ENCODE assay signal across 10 mouse cellular contexts in the genomic region with DNA sequence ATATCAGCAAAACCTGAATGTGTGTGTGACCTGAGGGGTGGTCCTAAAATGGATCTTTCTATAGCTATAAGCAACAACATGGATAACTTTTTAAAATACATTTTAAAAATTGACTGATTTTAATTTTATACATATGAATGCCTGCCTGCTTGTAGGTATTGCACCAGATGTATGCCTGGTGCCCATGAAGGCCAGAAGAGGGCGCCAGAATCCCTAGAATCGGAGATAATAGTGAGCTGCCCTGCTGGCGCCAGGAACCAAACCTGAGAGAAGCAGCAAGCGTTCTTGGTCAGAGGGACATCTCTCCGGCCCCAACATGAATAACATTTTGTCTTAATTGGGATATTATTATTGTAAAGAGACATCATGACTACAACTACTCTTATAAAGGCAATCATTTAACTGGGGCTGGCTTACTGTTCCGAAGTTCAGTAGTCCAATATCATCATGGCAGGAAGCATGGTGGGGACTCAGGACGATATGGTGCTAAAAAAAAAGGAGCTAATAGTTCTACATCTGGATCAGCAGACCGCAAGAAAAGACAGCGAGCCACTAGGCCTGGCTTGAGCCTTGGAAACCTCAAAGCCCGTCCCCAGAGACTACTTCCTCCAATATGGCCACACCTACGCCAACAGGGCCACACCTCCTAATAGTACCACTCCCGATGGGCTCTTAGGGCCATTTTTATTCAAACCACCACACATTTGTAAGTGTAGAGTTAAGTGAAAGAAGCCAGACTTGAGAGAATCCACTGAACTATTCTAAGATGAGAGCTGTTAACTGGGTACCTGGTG. TPM values are rescaled to one million over a fixed set of nuclear protein-coding genes. Genes with fewer than 3 reads are reported as not detected.
DNase-seq lines count a peak whose midpoint lies in the region; ATAC-seq and TF ChIP-seq lines count a peak whose summit lies in the region.
"Had no signal": no experiment of that assay in that cellular context is flagged by ENCODE, and none has a peak within 500 bp of the region (broad histone marks: within the 10 kb centered on the region; RNA-seq: fewer than 3 reads in every experiment).

No protein-coding gene starts in this region.

- DNase-seq in forebrain, embryonic 10.5 days (ENCODE audit: extremely low spot score, low spot score), result peak; percentile 47
- peak; percentile 90 for DNase-seq in midbrain, embryonic 11.5 days (ENCODE audit: low spot score, missing footprints)
- DNase-seq in liver, adult 2 months (ENCODE audit: extremely low read depth, low read depth, low spot score), result peak; percentile 46
- DNase-seq in stomach, postnatal 0 days (ENCODE audit: low spot score), result peak; percentile 43
- DNase-seq in layer of hippocampus, postnatal 36 days, result no peak

- H3K36me3 ChIP-seq in forebrain, embryonic 10.5 days (replicated peaks), result no peaks in the 10 kb centered on the region
- no peaks in the 10 kb centered on the region for H3K36me3 ChIP-seq in forebrain, embryonic 12.5 days (replicated peaks)
- no peaks in the 10 kb centered on the region for H3K36me3 ChIP-seq in midbrain, embryonic 11.5 days (ENCODE audit: control insufficient read depth, insufficient read depth, low read length)
- no peaks in the 10 kb centered on the region for H3K36me3 ChIP-seq in midbrain, embryonic 15.5 days (replicated peaks)
- H3K36me3 ChIP-seq in liver, adult 2 months (ENCODE audit: control insufficient read depth, insufficient read depth, low read length), result no peaks in the 10 kb centered on the region
- H3K36me3 ChIP-seq in stomach, postnatal 0 days (ENCODE audit: control insufficient read depth, insufficient read depth, low read length), result no peaks in the 10 kb centered on the region
- H3K36me3 ChIP-seq: embryonic facial prominence, embryonic 12.5 days had no signal

- H3K4me3 ChIP-seq in forebrain, embryonic 10.5 days, result no peak overlapping the region
- no peak overlapping the region for H3K4me3 ChIP-seq in forebrain, embryonic 12.5 days (replicated peaks)
- no peak overlapping the region for H3K4me3 ChIP-seq in midbrain, embryonic 11.5 days (ENCODE audit: low read depth, low read length)
- H3K4me3 ChIP-seq in midbrain, embryonic 15.5 days, result no peak overlapping the region
- no peak overlapping the region for H3K4me3 ChIP-seq in bone marrow macrophage, adult 2 months (ENCODE audit: insufficient read depth, low read length)
- H3K4me3 ChIP-seq in liver, adult 2 months (ENCODE audit: insufficient read depth, low read depth, low read length), result no peak overlapping the region
- H3K4me3 ChIP-seq in stomach, postnatal 0 days (ENCODE audit: low read depth, low read length), result no peak overlapping the region
- H3K4me3 ChIP-seq: embryonic facial prominence, embryonic 12.5 days had no signal

- TF ChIP-seq POLR2A in bone marrow macrophage, adult 2 months (IDR thresholded peaks at IDR 0.05; ENCODE audit: borderline replicate concordance, low read depth, low read length), result no peak
- TF ChIP-seq POLR2A in liver, adult 2 months (IDR thresholded peaks at IDR 0.05; ENCODE audit: extremely low read depth, insufficient read depth, low read length), result no peak

- no peaks in the 10 kb centered on the region for H3K9me3 ChIP-seq in forebrain, embryonic 10.5 days
- H3K9me3 ChIP-seq in forebrain, embryonic 12.5 days, result no peaks in the 10 kb centered on the region
- H3K9me3 ChIP-seq in midbrain, embryonic 11.5 days (ENCODE audit: control insufficient read depth, low read length), result no peaks in the 10 kb centered on the region
- no peaks in the 10 kb centered on the region for H3K9me3 ChIP-seq in midbrain, embryonic 15.5 days
- H3K9me3 ChIP-seq in stomach, postnatal 0 days (ENCODE audit: control insufficient read depth, low read length), result no peaks in the 10 kb centered on the region
- H3K9me3 ChIP-seq: embryonic facial prominence, embryonic 12.5 days had no signal

- H3K4me2 ChIP-seq in forebrain, embryonic 12.5 days, result no peak overlapping the region
- H3K4me2 ChIP-seq in midbrain, embryonic 11.5 days, result no peak overlapping the region
- no peak overlapping the region for H3K4me2 ChIP-seq in midbrain, embryonic 15.5 days
- H3K4me2 ChIP-seq in stomach, postnatal 0 days (replicated peaks; ENCODE audit: low read depth), result no peak overlapping the region
- H3K4me2 ChIP-seq: embryonic facial prominence, embryonic 12.5 days had no signal

- H3K79me2 ChIP-seq in liver, adult 2 months (ENCODE audit: control insufficient read depth, insufficient read depth, low read length), result no peaks in the 10 kb centered on the region

- ATAC-seq in forebrain, embryonic 12.5 days (ENCODE audit: low FRiP score), result no peak
- ATAC-seq in midbrain, embryonic 11.5 days (ENCODE audit: low FRiP score), result no peak
- ATAC-seq in midbrain, embryonic 15.5 days (replicated peaks), result no peak
- ATAC-seq in stomach, postnatal 0 days (ENCODE audit: low FRiP score, low TSS enrichment), result no peak

- TF ChIP-seq EP300 in stomach, postnatal 0 days (optimal IDR thresholded peaks at IDR 0.05), result no peak

- H3K9ac ChIP-seq in forebrain, embryonic 12.5 days, result no peak overlapping the region
- H3K9ac ChIP-seq in midbrain, embryonic 11.5 days (ENCODE audit: low read length), result no peak overlapping the region
- no peak overlapping the region for H3K9ac ChIP-seq in midbrain, embryonic 15.5 days
- H3K9ac ChIP-seq in liver, adult 2 months (ENCODE audit: low read depth, low read length), result no peak overlapping the region
- no peak overlapping the region for H3K9ac ChIP-seq in stomach, postnatal 0 days (ENCODE audit: low read length)
- H3K9ac ChIP-seq: embryonic facial prominence, embryonic 12.5 days had no signal

- 57% methylated on average over 12 of the region's 12 CpGs for WGBS in forebrain, embryonic 10.5 days
- WGBS in forebrain, embryonic 12.5 days, result 60% methylated on average over 12 of the region's 12 CpGs
- 56% methylated on average over 12 of the region's 12 CpGs for WGBS in midbrain, embryonic 11.5 days
- 61% methylated on average over 12 of the region's 12 CpGs for WGBS in midbrain, embryonic 15.5 days
- WGBS in liver, adult 2 months, result 64% methylated on average over 12 of the region's 12 CpGs
- 61% methylated on average over 12 of the region's 12 CpGs for WGBS in stomach, postnatal 0 days

- peak; percentile 62 for TF ChIP-seq CTCF in bone marrow macrophage, adult 2 months (IDR thresholded peaks at IDR 0.05; ENCODE audit: low read depth, low read length)
- TF ChIP-seq CTCF in liver, adult 2 months (IDR thresholded peaks at IDR 0.05; ENCODE audit: low read depth, low read length), result peak; percentile 80
- TF ChIP-seq CTCF in stomach, postnatal 0 days (IDR thresholded peaks at IDR 0.05; ENCODE audit: low read depth), result peak; percentile 74

- no peak overlapping the region for H3K27ac ChIP-seq in forebrain, embryonic 10.5 days
- H3K27ac ChIP-seq in forebrain, embryonic 12.5 days, result no peak overlapping the region
- H3K27ac ChIP-seq in midbrain, embryonic 11.5 days (ENCODE audit: low read depth, low read length), result no peak overlapping the region
- no peak overlapping the region for H3K27ac ChIP-seq in midbrain, embryonic 15.5 days
- no peak overlapping the region for H3K27ac ChIP-seq in bone marrow macrophage, adult 2 months (ENCODE audit: insufficient read depth, low read depth, low read length)
- H3K27ac ChIP-seq in liver, adult 2 months (replicated peaks; ENCODE audit: insufficient read depth, low read depth, low read length), result no peak overlapping the region
- H3K27ac ChIP-seq in stomach, postnatal 0 days (replicated peaks), result no peak overlapping the region
- H3K27ac ChIP-seq: embryonic facial prominence, embryonic 12.5 days; macrophage had no signal

- H3K4me1 ChIP-seq in forebrain, embryonic 10.5 days, result peaks cover 10% of the 10 kb centered on the region
- peaks cover 8% of the 10 kb centered on the region for H3K4me1 ChIP-seq in forebrain, embryonic 12.5 days
- peaks cover 3% of the 10 kb centered on the region; the same call in 1 of the 2 replicates for H3K4me1 ChIP-seq in midbrain, embryonic 11.5 days (ENCODE audit: control insufficient read depth, insufficient read depth, low read length)
- H3K4me1 ChIP-seq in midbrain, embryonic 15.5 days, result peaks cover 10% of the 10 kb centered on the region
- no peaks in the 10 kb centered on the region for H3K4me1 ChIP-seq in bone marrow macrophage, adult 2 months (ENCODE audit: control insufficient read depth, insufficient read depth, low read length)
- no peaks in the 10 kb centered on the region for H3K4me1 ChIP-seq in liver, adult 2 months (ENCODE audit: control insufficient read depth, insufficient read depth, low read length)
- H3K4me1 ChIP-seq in stomach, postnatal 0 days (replicated peaks; ENCODE audit: control insufficient read depth, insufficient read depth), result 0 out of 2 replicates have a peak, but pooled peaks cover 2% of the 10 kb centered on the region

- peaks cover 33% of the 10 kb centered on the region for H3K27me3 ChIP-seq in forebrain, embryonic 10.5 days (ENCODE audit: poor library complexity, severe bottlenecking)
- peaks cover 14% of the 10 kb centered on the region for H3K27me3 ChIP-seq in forebrain, embryonic 12.5 days
- H3K27me3 ChIP-seq in midbrain, embryonic 11.5 days (ENCODE audit: control insufficient read depth, insufficient read depth, low read length), result peaks cover 5% of the 10 kb centered on the region; the same call in 1 of the 2 replicates
- H3K27me3 ChIP-seq in midbrain, embryonic 15.5 days (replicated peaks), result no peaks in the 10 kb centered on the region; the same call in 1 of the 2 replicates
- H3K27me3 ChIP-seq in liver, adult 2 months (ENCODE audit: control insufficient read depth, insufficient read depth, low read length), result peaks cover 9% of the 10 kb centered on the region
- no peaks in the 10 kb centered on the region for H3K27me3 ChIP-seq in stomach, postnatal 0 days (ENCODE audit: control insufficient read depth, insufficient read depth, low read length)

RNA-seq across cellular contexts. Expression of gene Il20ra, which starts 3.9 kb away (rescaled TPM):
- 0.06 and 0.12 TPM in 2 replicates for polyA plus RNA-seq in forebrain, embryonic 10.5 days (2016; fragmentation: Nextera tagmentation; extraction: Ambion mirVana)
- polyA plus RNA-seq in forebrain, embryonic 12.5 days (2016; fragmentation: Nextera tagmentation; extraction: Ambion mirVana), result not detected in 2 replicates
- 0.14 and 0.22 TPM in 2 replicates for polyA plus RNA-seq in midbrain, embryonic 11.5 days (2014; fragmentation: Nextera tagmentation; extraction: Ambion mirVana)
- 0.49 and 0.50 TPM in 2 replicates for polyA plus RNA-seq in midbrain, embryonic 15.5 days (2015; fragmentation: Nextera tagmentation; extraction: Ambion mirVana)
- polyA plus RNA-seq in bone marrow macrophage, adult 2 months (2012; ENCODE audit: insufficient read depth, insufficient read length, missing spikeins), result not detected in 2 replicates
- not detected in 2 replicates for total RNA-seq in liver, adult 2 months (2014; rRNA removed)
- not detected in 2 replicates for polyA plus RNA-seq in liver, adult 2 months (2012; rRNA removed)
- polyA plus RNA-seq in stomach, postnatal 0 days (2015; fragmentation: Nextera tagmentation; extraction: Ambion mirVana), result 0.33 and 0.36 TPM in 2 replicates
- not detected for total RNA-seq in layer of hippocampus, postnatal 36 days (2021)
- polyA plus RNA-seq: macrophage had no signal

Comparison
In these comparisons a context has a peak if more than half of its experiments do, and no peak if none do; other contexts are left out.
1. DNase-seq: peak in forebrain, embryonic 10.5 days (single experiment), midbrain, embryonic 11.5 days (single experiment), liver, adult 2 months (single experiment) and stomach, postnatal 0 days (single experiment); none in layer of hippocampus, postnatal 36 days (0 of 2).
2. Peak in every context shown above with its lines, with median percentiles within 50 percentile points of each other: CTCF ChIP-seq.